Mouse (Mus musculus): Measurements from ENCODE around the gene Myom3.

DNA sequence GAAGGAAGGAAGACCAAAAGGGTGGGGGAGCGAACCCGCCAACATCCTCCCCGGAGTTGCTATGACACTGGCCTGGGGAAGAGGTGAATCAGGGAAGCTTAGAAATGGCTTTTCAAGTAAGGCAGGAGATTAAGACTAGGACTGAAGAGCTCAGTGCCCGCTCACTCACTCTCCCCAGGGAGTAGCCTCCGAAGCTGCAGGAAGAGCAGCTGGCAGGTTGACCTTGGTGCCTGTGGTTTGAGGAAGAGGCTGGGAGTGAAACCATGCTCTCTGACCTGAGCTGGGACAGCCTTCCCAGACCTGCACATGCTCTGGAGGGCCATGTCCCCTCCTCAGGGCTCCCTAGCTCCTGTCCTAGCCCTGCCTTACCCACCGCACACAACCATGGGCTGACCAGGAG is 690 bp upstream of the Myom3 start:
- TF ChIP-seq CTCF (IDR thresholded peaks at IDR 0.05; ENCODE audit: low read depth, low read length) (no peak), POLR2A (IDR thresholded peaks at IDR 0.05; ENCODE audit: borderline replicate concordance, low read depth, low read length) (no peak)

Data from bone marrow macrophage, adult 2 months (primary cell).